Mouse (Mus musculus) lung, postnatal 0 days (tissue): Measurements from ENCODE around the gene Zdhhc25. TPM values are rescaled to one million over a fixed set of nuclear protein-coding genes. Genes with fewer than 3 reads are reported as not detected.

Experiments used
- ATAC-seq: fragments of 200-750 bp; cut with Nextera tagmentation; 2 replicates; pipeline ENCODE4 v1.8.0; 2017; ENCODE audit warnings: moderate library complexity
- DNase-seq: peaks from one replicate; pipeline ENCODE4 v3.0.0-alpha.2; 2016; ENCODE audit warnings: low spot score
- H3K27ac ChIP-seq: fragments of 300-500 bp; sonication (generic); 2 replicates; pipeline ENCODE4 v1.5.1; 2014; ENCODE audit warnings: antibody characterized with exemption, mild to moderate bottlenecking, low read length, mixed read lengths
- H3K27me3 ChIP-seq: fragments of 300-500 bp; sonication (generic); replicated peaks from 2 replicates; pipeline ENCODE4 v1.6.1; 2014; ENCODE audit warnings: low read length, mixed read lengths; ENCODE audit not compliant: insufficient read depth
- H3K36me3 ChIP-seq: fragments of 300-500 bp; sonication (generic); 2 replicates; pipeline ENCODE4 v1.6.1; 2014; ENCODE audit warnings: low read length, mixed read lengths; ENCODE audit not compliant: insufficient read depth
- H3K4me1 ChIP-seq: fragments of 300-500 bp; sonication (generic); 2 replicates; pipeline ENCODE4 v1.6.1; 2014; ENCODE audit warnings: antibody characterized with exemption, low read depth, low read length, mixed read lengths; ENCODE audit not compliant: insufficient read depth
- H3K4me2 ChIP-seq: fragments of 300-500 bp; sonication (generic); replicated peaks from 2 replicates; pipeline ENCODE4 v1.6.1; 2014; ENCODE audit warnings: low read depth, mild to moderate bottlenecking, low read length, moderate library complexity, mixed read lengths
- H3K4me3 ChIP-seq: fragments of 300-500 bp; sonication (generic); 2 replicates; pipeline ENCODE4 v1.5.1; 2014; ENCODE audit warnings: low read depth, low read length
- H3K9ac ChIP-seq: fragments of 300-500 bp; sonication (generic); replicated peaks from 2 replicates; pipeline ENCODE4 v1.6.1; 2014; ENCODE audit warnings: low read depth, mild to moderate bottlenecking
- H3K9me3 ChIP-seq: fragments of 300-500 bp; sonication (generic); 2 replicates; pipeline ENCODE4 v1.6.1; 2016; ENCODE audit warnings: low read length, mixed read lengths
- CTCF ChIP-seq: IDR thresholded peaks from 2 replicates; pipeline ENCODE4 v1.5.1; 2016; ENCODE audit warnings: antibody characterized with exemption, mild to moderate bottlenecking
- EP300 ChIP-seq: IDR thresholded peaks from 2 replicates; pipeline ENCODE4 v1.6.1; 2016; ENCODE audit warnings: antibody characterized with exemption, mild to moderate bottlenecking, control low read depth
- WGBS: fragments of 180-500 bp; shearing (Covaris S2); extraction: QIAGEN DNeasy Blood & Tissue Kit; methylation state at CpG from one replicate; pipeline ENCODE4 v1.1.7; 2014; 5-methylcytosine and 5-hydroxymethylcytosine counted together
- polyA plus RNA-seq: library from polyadenylated mRNA; unstranded; fragments of >200 nt; fragmentation: Nextera tagmentation; extraction: Ambion mirVana; gene quantifications from 2 replicates; pipeline ENCODE4 v1.2.1, GENCODE M21; 2015

Gene Zdhhc25
- polyA plus RNA-seq, 1 experiment from 2014 or later = not detected

DNA sequence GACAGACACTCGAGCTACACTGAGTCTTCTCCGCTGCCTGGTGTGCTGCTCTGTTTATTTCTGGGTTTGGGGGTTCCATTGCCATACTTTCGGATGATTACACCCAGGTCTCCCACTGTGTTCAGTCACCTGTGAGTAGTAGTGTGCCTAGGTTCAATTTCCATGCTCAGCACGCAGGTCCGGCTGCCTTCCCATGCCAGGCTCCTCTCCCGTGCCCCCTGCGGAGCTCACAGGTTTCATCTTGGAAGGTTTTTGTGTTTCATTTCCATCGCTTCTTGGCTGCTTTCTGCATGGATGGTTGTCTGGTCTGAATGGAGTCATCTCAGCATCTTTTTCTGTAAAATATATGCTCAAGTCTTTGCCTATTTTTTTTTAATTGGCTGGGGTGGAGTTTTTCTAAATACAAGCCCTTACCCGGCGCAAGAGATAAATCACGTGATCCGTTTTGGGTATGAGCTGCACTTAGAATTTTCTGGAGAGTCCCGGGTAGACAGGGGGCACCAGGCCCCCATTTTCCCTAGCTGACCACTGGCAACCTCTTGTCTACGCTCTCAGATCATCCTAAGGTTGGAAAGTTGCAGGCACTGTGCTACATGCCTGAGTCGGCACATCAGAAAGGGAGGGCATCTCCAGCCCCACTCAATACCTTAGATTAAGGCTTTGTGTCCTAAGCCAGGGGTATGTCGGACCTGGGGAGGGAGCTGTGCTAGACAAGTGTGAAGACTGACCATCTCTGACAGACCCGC lies 4.7 kb downstream of the Zdhhc25 start:
- DNase-seq = no peak
- 81% methylated on average over 17 of the region's 17 CpGs for WGBS
- ATAC-seq = no peak
- H3K36me3 ChIP-seq = no peaks in the 10 kb centered on the region
- no peak overlapping the region for H3K9ac ChIP-seq
- H3K4me2 ChIP-seq = no peak overlapping the region
- no peak overlapping the region for H3K27ac ChIP-seq
- no peak overlapping the region for H3K4me3 ChIP-seq
- no peaks in the 10 kb centered on the region for H3K4me1 ChIP-seq
- H3K9me3 ChIP-seq = no peaks in the 10 kb centered on the region
- TF ChIP-seq CTCF (no peak), EP300 (no peak)
- no peaks in the 10 kb centered on the region for H3K27me3 ChIP-seq

DNA sequence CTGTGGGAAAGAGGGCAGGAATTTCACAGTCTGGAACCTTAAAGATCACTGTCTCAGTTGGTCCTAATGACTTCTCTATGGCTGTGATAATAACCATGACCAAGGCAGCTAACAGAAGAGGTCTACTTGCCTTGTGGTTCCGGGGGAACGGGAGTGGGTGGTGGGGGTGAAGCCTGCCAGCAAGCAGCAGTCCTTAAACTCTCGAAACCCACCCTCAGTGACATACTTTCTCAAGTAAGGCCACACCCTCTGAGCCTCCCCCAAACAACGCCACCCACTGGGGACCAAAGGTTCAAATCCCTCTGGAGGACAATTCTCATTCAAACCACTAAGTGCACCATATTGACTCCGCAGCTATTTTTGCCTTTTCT lies 5.3 kb downstream of the Zdhhc25 start:
- Histone ChIP-seq H3K27ac (no peak overlapping the region), H3K4me2 (no peak overlapping the region), H3K9me3 (no peaks in the 10 kb centered on the region), H3K27me3 (no peaks in the 10 kb centered on the region), H3K4me3 (no peak overlapping the region), H3K36me3 (no peaks in the 10 kb centered on the region), H3K4me1 (no peaks in the 10 kb centered on the region), H3K9ac (no peak overlapping the region)
- ATAC-seq = no peak
- DNase-seq = no peak
- 86% methylated on average over 5 of the region's 5 CpGs for WGBS
- no peak for TF ChIP-seq CTCF

DNA sequence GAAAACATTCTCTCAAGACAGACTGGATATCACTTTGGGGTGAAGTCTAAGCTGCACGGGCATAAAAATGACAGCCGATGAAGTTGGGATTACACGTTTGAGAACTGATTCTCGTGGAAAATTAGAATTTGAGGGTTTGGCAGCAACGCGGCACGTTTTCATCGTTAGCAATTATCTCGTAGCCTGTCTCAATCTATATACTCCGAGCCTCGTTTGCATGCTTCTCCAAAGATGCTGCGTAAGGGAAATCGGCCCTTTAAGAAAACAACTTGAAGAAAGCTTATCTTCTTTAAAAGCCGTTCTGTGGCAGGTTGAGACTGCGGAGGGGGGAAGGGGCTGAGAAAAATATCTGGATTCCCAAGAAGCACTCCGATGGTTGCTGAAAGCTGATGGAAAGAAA lies 17.0 kb downstream of the Zdhhc25 start:
- Histone ChIP-seq H3K27ac (no peak overlapping the region), H3K4me3 (no peak overlapping the region), H3K9me3 (no peaks in the 10 kb centered on the region), H3K36me3 (no peaks in the 10 kb centered on the region), H3K9ac (no peak overlapping the region), H3K4me2 (no peak overlapping the region), H3K27me3 (no peaks in the 10 kb centered on the region), H3K4me1 (no peaks in the 10 kb centered on the region)
- 78% methylated on average over 16 of the region's 16 CpGs for WGBS
- ATAC-seq = no peak
- TF ChIP-seq EP300 = no peak
- no peak for TF ChIP-seq CTCF
- DNase-seq = no peak

DNA sequence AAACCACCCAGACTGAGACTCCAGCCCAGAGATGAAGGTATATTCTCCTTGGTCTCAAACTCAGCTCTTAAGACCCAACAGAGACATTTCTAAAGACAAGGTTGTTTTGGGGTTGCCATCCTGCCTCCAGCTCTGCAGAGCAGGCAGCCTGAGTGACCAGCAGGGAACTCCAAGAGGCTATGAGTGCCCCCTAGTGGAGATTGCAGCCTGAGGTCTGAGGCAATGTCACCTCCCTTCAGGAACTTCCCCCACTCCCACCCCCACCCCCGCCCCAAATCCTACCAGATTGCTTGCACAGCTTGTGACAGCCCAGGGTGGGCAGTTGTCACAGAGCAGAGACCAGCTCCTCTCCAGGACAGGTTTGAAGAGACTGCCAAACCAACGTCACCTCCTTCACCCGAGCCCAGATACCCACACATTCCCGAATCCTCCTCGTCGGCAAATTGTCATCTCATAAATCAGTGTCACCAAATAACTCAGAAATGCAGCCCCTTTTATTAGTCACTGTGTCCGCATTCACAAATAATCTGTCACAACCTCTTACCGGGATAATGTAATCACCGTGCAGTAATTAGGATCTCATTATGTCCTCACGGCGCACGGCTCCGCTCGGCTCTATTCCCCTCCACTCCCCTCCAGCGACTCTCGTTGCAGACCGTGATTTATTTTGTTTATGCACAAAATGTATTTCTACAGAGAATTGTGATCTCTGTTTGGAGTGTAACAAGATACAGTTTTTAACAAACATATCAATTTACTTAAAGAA lies 18.1 kb downstream of the Zdhhc25 start:
- 41% methylated on average over 17 of the region's 17 CpGs for WGBS
- DNase-seq = no peak
- no peaks in the 10 kb centered on the region for H3K27me3 ChIP-seq
- no peak overlapping the region for H3K9ac ChIP-seq
- no peaks in the 10 kb centered on the region for H3K4me1 ChIP-seq
- H3K27ac ChIP-seq = no peak overlapping the region
- H3K36me3 ChIP-seq = no peaks in the 10 kb centered on the region
- TF ChIP-seq CTCF (peak; percentile 41), EP300 (no peak)
- no peak overlapping the region for H3K4me3 ChIP-seq
- no peaks in the 10 kb centered on the region for H3K9me3 ChIP-seq
- H3K4me2 ChIP-seq = no peak overlapping the region
- ATAC-seq = no peak

DNA sequence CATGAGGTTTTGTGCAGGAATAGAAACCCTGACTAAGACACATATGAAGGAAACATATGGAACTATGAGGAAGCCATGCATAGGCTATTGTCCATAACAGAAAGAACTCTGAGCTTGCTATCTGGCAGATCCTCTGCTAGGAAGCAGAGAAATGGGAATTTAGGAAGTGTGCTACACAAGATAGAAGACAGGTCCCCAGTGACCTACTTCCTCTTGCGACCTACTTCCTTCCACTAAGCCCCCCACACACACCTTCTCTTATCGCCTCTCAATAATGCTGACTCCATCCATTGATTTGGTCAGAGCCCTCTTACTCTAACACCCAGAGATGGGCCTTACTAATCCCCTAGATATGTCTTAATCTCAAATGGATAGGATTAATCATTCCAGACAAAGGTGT lies 19.9 kb downstream of the Zdhhc25 start:
- Histone ChIP-seq H3K9ac (no peak overlapping the region), H3K4me3 (no peak overlapping the region), H3K27me3 (no peaks in the 10 kb centered on the region), H3K27ac (no peak overlapping the region), H3K9me3 (no peaks in the 10 kb centered on the region), H3K4me2 (no peak overlapping the region), H3K4me1 (no peaks in the 10 kb centered on the region), H3K36me3 (no peaks in the 10 kb centered on the region)
- no peak for ATAC-seq
- no peak for DNase-seq
- 72% methylated on average over 2 of the region's 2 CpGs for WGBS
- TF ChIP-seq CTCF (no peak), EP300 (no peak)

DNA sequence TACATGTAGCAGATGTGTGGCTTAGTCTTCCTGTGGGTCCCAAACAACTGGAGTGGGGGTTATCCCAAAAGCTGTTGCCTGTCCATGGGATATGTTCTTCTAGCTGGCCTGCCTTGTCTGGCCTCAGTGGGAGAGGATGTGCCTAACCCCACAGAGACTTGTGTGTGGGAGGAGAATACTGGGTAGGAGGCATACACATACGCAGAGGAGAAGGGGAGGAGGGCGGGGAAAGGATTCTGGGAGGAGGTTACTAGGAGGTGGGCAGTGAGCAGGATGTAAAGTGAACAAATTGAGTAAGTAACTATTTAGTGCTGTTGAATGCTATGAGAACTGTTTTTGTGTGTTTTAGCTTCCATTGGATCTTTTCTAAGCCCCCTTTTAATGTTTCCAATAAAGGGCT lies 23.8 kb downstream of the Zdhhc25 start:
- Histone ChIP-seq H3K36me3 (no peaks in the 10 kb centered on the region), H3K27me3 (no peaks in the 10 kb centered on the region), H3K4me3 (no peak overlapping the region), H3K4me2 (no peak overlapping the region), H3K9me3 (no peaks in the 10 kb centered on the region), H3K4me1 (no peaks in the 10 kb centered on the region), H3K9ac (no peak overlapping the region), H3K27ac (no peak overlapping the region)
- DNase-seq = no peak
- no peak for ATAC-seq
- 72% methylated on average over 2 of the region's 2 CpGs for WGBS
- TF ChIP-seq EP300 (no peak), CTCF (no peak)
